Mouse (Mus musculus): ENCODE results near the gene Gm20403. TPM values are rescaled to one million over a fixed set of nuclear protein-coding genes. Genes with fewer than 3 reads are reported as not detected.
"Not testable (repeated sequence)": the region's sequence is repeated elsewhere in the genome, so short reads cannot be mapped to it uniquely, and the experiment has no call there.

Gm20403 gene
- total and polyA plus RNA-seq, 2 experiments from 2014 or later, result not detected

- Histone ChIP-seq H3K4me3 (ENCODE audit: low read depth, low read length) (no peak overlapping the region), H3K9ac (no peak overlapping the region), H3K36me3 (ENCODE audit: insufficient read depth) (no peaks in the 10 kb centered on the region), H3K4me2 (ENCODE audit: low read depth) (no peak overlapping the region), H3K9me3 (ENCODE audit: low read length) (no peaks in the 10 kb centered on the region), H3K27me3 (ENCODE audit: insufficient read depth, low read length) (no peaks in the 10 kb centered on the region), H3K4me1 (ENCODE audit: insufficient read depth) (no peaks in the 10 kb centered on the region), H3K27ac (ENCODE audit: low read depth, low read length) (no peak overlapping the region)
- no peak for ATAC-seq
- no peak for TF ChIP-seq CTCF (IDR thresholded peaks at IDR 0.05; ENCODE audit: low read depth)
- no peak for DNase-seq
- 82% methylated on average over 5 of the region's 5 CpGs for WGBS
Observed at GRCm38 (mm10) chr12:55015428-55015827, 29.1 kb upstream of the Gm20403 start.

- no peaks in the 10 kb centered on the region for H3K4me1 ChIP-seq (ENCODE audit: insufficient read depth)
- H3K9ac ChIP-seq, result no peak within 1 kb of the TSS
- no peaks in the 10 kb centered on the region for H3K36me3 ChIP-seq (ENCODE audit: insufficient read depth)
- no peak for TF ChIP-seq CTCF (IDR thresholded peaks at IDR 0.05; ENCODE audit: low read depth)
- 78% methylated on average over 6 of the region's 6 CpGs for WGBS
- DNase-seq, result no peak
- H3K4me2 ChIP-seq (ENCODE audit: low read depth), result no peak within 1 kb of the TSS
- H3K4me3 ChIP-seq (ENCODE audit: low read depth, low read length), result no peak within 1 kb of the TSS
- H3K27me3 ChIP-seq (ENCODE audit: insufficient read depth, low read length), result no peaks in the 10 kb centered on the region
- no peak for ATAC-seq
- H3K9me3 ChIP-seq (ENCODE audit: low read length), result no peaks in the 10 kb centered on the region
- H3K27ac ChIP-seq (ENCODE audit: low read depth, low read length), result no peak within 1 kb of the TSS
Observed at GRCm38 (mm10) chr12:55013626-55014398, 27.5 kb upstream of the Gm20403 start, which contains the start of gene Baz1a. TSS of gene Baz1a (minus strand) at chr12:55014348.

GRCm38 (mm10) chr12:55013031-55013430 is 26.7 kb upstream of the Gm20403 start:
- WGBS, result 94% methylated on average over 1 of the region's 1 CpGs
- ATAC-seq (no peak), DNase-seq (no peak)
- TF ChIP-seq CTCF (IDR thresholded peaks at IDR 0.05; ENCODE audit: low read depth), result no peak
- Histone ChIP-seq H3K9me3 (ENCODE audit: low read length) (no peaks in the 10 kb centered on the region), H3K27me3 (ENCODE audit: insufficient read depth, low read length) (no peaks in the 10 kb centered on the region), H3K4me3 (ENCODE audit: low read depth, low read length) (no peak overlapping the region), H3K4me1 (ENCODE audit: insufficient read depth) (no peaks in the 10 kb centered on the region), H3K27ac (ENCODE audit: low read depth, low read length) (no peak overlapping the region), H3K36me3 (ENCODE audit: insufficient read depth) (no peaks in the 10 kb centered on the region), H3K9ac (no peak overlapping the region), H3K4me2 (ENCODE audit: low read depth) (no peak overlapping the region)

- no peak for TF ChIP-seq CTCF (IDR thresholded peaks at IDR 0.05; ENCODE audit: low read depth)
- Histone ChIP-seq H3K4me1 (ENCODE audit: insufficient read depth) (no peaks in the 10 kb centered on the region), H3K27ac (ENCODE audit: low read depth, low read length) (no peak overlapping the region), H3K9ac (no peak overlapping the region), H3K9me3 (ENCODE audit: low read length) (no peaks in the 10 kb centered on the region), H3K36me3 (ENCODE audit: insufficient read depth) (no peaks in the 10 kb centered on the region), H3K4me3 (ENCODE audit: low read depth, low read length) (no peak overlapping the region), H3K4me2 (ENCODE audit: low read depth) (no peak overlapping the region), H3K27me3 (ENCODE audit: insufficient read depth, low read length) (no peaks in the 10 kb centered on the region)
- DNase-seq, result no peak
- 79% methylated on average over 14 of the region's 14 CpGs for WGBS
- no peak for ATAC-seq
Observed at GRCm38 (mm10) chr12:55007361-55008008, 21.2 kb upstream of the Gm20403 start.

DNA sequence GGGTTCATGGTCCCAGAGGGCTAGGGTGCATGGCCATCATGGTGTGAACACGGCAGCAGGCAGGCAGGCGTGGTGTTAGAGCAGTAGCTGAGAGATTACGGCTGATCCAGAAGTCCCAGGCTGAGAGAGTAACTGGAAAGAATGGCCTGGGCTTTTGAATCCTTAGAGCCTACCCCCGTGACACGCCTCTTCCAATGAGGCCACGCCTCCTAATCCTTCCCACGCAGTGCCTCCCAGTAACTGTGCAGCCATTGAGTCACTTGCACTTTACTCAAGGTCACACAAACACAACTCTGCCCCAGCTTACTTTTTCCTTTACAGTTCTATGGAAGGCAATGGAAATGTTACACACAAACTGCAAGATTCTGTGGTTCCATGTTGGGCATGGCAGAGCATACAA is 19.7 kb upstream of the Gm20403 start:
- DNase-seq, result no peak
- no peak for ATAC-seq
- 91% methylated on average over 7 of the region's 7 CpGs for WGBS

GRCm38 (mm10) chr12:55004396-55004795 is 18.1 kb upstream of the Gm20403 start:
- no peak overlapping the region for H3K4me3 ChIP-seq (ENCODE audit: low read depth, low read length)
- H3K27me3 ChIP-seq (ENCODE audit: insufficient read depth, low read length), result no peaks in the 10 kb centered on the region
- no peaks in the 10 kb centered on the region for H3K9me3 ChIP-seq (ENCODE audit: low read length)
- no peak for TF ChIP-seq CTCF (IDR thresholded peaks at IDR 0.05; ENCODE audit: low read depth)
- H3K9ac ChIP-seq, result no peak overlapping the region
- no peaks in the 10 kb centered on the region for H3K4me1 ChIP-seq (ENCODE audit: insufficient read depth)
- H3K4me2 ChIP-seq (ENCODE audit: low read depth), result no peak overlapping the region
- H3K36me3 ChIP-seq (ENCODE audit: insufficient read depth), result no peaks in the 10 kb centered on the region
- no peak overlapping the region for H3K27ac ChIP-seq (ENCODE audit: low read depth, low read length)
- 92% methylated on average over 3 of the region's 3 CpGs for WGBS
- DNase-seq, result no peak
- ATAC-seq, result no peak

More for the DNA sequence above, 19.7 kb upstream of the Gm20403 start:
- H3K4me1 ChIP-seq (ENCODE audit: insufficient read depth), result no peaks in the 10 kb centered on the region
- no peak for TF ChIP-seq CTCF (IDR thresholded peaks at IDR 0.05; ENCODE audit: low read depth)
- no peaks in the 10 kb centered on the region for H3K9me3 ChIP-seq (ENCODE audit: low read length)
- no peak overlapping the region for H3K4me3 ChIP-seq (ENCODE audit: low read depth, low read length)
- H3K36me3 ChIP-seq (ENCODE audit: insufficient read depth), result no peaks in the 10 kb centered on the region
- H3K27me3 ChIP-seq (ENCODE audit: insufficient read depth, low read length), result no peaks in the 10 kb centered on the region
- no peak overlapping the region for H3K4me2 ChIP-seq (ENCODE audit: low read depth)
- no peak overlapping the region for H3K9ac ChIP-seq
- H3K27ac ChIP-seq (ENCODE audit: low read depth, low read length), result no peak overlapping the region

DNA sequence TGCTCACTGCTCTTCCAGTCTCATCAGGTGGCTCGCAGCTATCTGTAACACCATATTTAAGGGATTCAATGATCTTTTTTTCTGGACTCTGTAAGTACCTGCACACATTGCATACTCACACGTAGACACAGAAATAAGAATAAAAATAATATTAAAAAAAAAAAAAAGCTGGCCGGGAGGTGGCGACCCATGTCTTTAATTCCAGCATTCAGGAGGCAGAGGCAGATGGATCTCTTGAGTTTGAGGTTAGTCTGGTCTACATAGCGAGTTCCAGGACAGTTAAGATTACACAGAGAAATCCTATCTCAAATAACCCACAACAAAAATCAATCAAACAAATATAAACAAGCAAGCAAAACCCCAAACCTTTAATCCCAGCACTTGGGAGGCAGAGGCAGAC is 17.5 kb upstream of the Gm20403 start:
- no peaks in the 10 kb centered on the region for H3K4me1 ChIP-seq (ENCODE audit: insufficient read depth)

GRCm38 (mm10) chr12:55002532-55002931 is 16.2 kb upstream of the Gm20403 start:
- 95% methylated on average over 7 of the region's 7 CpGs for WGBS
- H3K9ac ChIP-seq; H3K27me3 ChIP-seq (ENCODE audit: insufficient read depth, low read length): not testable (repeated sequence)

More for the DNA sequence above, 17.5 kb upstream of the Gm20403 start:
- WGBS, result 92% methylated on average over 5 of the region's 5 CpGs
- no peak overlapping the region for H3K27ac ChIP-seq (ENCODE audit: low read depth, low read length)
- H3K27me3 ChIP-seq (ENCODE audit: insufficient read depth, low read length), result no peaks in the 10 kb centered on the region
- ATAC-seq, result no peak
- no peak for DNase-seq
- H3K4me2 ChIP-seq (ENCODE audit: low read depth), result no peak overlapping the region
- no peak for TF ChIP-seq CTCF (IDR thresholded peaks at IDR 0.05; ENCODE audit: low read depth)
- H3K4me3 ChIP-seq (ENCODE audit: low read depth, low read length), result no peak overlapping the region
- H3K9me3 ChIP-seq (ENCODE audit: low read length), result no peaks in the 10 kb centered on the region
- H3K9ac ChIP-seq, result no peak overlapping the region
- no peaks in the 10 kb centered on the region for H3K36me3 ChIP-seq (ENCODE audit: insufficient read depth)

More at GRCm38 (mm10) chr12:55002532-55002931, 16.2 kb upstream of the Gm20403 start:
- not testable (repeated sequence) for H3K36me3 ChIP-seq (ENCODE audit: insufficient read depth); H3K9me3 ChIP-seq (ENCODE audit: low read length); H3K4me3 ChIP-seq (ENCODE audit: low read depth, low read length); ATAC-seq; DNase-seq; H3K27ac ChIP-seq (ENCODE audit: low read depth, low read length); H3K4me1 ChIP-seq (ENCODE audit: insufficient read depth); H3K4me2 ChIP-seq (ENCODE audit: low read depth)
